Mouse (Mus musculus): Measurements from ENCODE around the gene Mut. TPM values are rescaled to one million over a fixed set of nuclear protein-coding genes. Genes with fewer than 3 reads are reported as not detected.

Mut gene
- polyA plus RNA-seq, 1 experiment from 2014 or later, result 35.8 TPM

DNA sequence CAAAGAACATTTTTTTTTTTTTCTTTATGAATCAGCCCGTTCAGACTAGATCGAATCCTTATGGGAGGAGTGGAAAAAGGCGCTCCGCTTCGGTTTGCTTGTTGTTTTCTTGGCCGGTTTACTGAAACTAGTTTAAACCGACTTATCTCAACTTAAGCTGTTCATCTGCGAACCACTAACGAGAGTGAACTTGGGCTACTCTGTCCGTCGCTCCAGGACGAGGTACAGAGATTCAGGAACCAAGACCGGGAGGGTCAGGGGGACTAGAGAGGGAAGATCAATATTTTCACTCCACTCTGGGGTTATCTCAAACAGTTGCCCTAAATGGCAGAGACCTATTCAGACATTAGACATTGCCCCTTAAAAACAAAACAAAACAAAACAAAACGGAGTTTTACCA, 500 bp upstream of the Mut start:
- no peak overlapping the region; the same call in 1 of the 2 replicates for H3K27ac ChIP-seq
- 1% methylated on average over 14 of the region's 14 CpGs for WGBS
- peak; percentile 41; the same call in 1 of the 2 replicates for ATAC-seq (ENCODE audit: insufficient number of reproducible peaks, insufficient read depth, low FRiP score, low TSS enrichment, low read depth)

DNA sequence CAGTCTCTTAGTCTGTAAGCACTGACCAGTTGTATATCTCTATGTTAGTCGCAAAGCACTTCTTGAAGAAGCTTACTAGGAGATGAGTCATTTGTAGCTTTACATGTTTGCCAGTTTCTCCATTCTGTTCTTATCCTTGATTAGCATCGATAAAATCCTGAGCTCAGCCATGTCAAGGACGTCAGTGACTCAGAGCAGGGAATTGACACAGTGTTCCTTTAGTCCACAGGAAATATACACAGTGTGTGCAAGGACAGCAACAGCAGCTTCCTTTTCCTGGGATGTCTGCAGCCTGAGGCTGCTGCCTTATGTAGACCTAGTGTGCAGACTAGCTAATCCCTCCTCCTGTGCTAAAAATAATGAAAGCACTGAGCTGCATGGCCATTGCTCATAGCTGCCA, 14.0 kb downstream of the Mut start:
- no peaks in the 10 kb centered on the region for H3K4me1 ChIP-seq (replicated peaks)
- ATAC-seq (ENCODE audit: insufficient number of reproducible peaks, insufficient read depth, low FRiP score, low TSS enrichment, low read depth), result no peak
- H3K4me2 ChIP-seq, result no peak overlapping the region
- H3K9ac ChIP-seq (replicated peaks), result no peak overlapping the region
- no peak overlapping the region for H3K4me3 ChIP-seq (replicated peaks)
- H3K9me3 ChIP-seq, result no peaks in the 10 kb centered on the region
- no peaks in the 10 kb centered on the region for H3K27me3 ChIP-seq
- H3K36me3 ChIP-seq, result peaks cover 68% of the 10 kb centered on the region
- no peak overlapping the region for H3K27ac ChIP-seq
- WGBS, result 92% methylated on average over 3 of the region's 3 CpGs

More for the DNA sequence above, 500 bp upstream of the Mut start:
- Histone ChIP-seq H3K9me3 (no peaks in the 10 kb centered on the region), H3K9ac (replicated peaks) (peak overlapping the region; percentile 59), H3K4me2 (peak overlapping the region; percentile 75), H3K4me3 (replicated peaks) (peak overlapping the region; percentile 66), H3K36me3 (peaks cover 22% of the 10 kb centered on the region), H3K4me1 (replicated peaks) (peaks cover 3% of the 10 kb centered on the region; the same call in 1 of the 2 replicates), H3K27me3 (no peaks in the 10 kb centered on the region)

DNA sequence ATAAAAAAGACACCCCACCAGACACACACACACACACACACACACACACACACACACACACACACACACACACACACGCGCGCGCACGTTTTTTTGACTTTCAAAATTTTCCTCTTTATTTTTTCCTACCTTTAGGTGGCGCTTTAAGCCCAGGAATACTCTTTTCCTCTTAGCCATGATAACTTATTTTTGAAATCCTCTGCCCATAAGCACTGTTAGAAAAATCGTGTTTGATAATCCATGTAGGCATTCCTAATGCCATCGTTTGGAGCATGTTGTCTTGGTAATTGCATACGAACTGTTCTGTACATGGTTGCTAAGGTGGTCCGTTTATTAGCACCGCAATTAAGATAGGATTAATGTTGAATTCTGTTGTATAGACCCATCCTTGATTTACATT, 43.4 kb downstream of the Mut start:
- ATAC-seq (ENCODE audit: insufficient number of reproducible peaks, insufficient read depth, low FRiP score, low TSS enrichment, low read depth), result no peak
- Histone ChIP-seq H3K4me2 (no peak overlapping the region), H3K27ac (no peak overlapping the region), H3K27me3 (no peaks in the 10 kb centered on the region), H3K9me3 (no peaks in the 10 kb centered on the region), H3K4me1 (replicated peaks) (no peaks in the 10 kb centered on the region), H3K9ac (replicated peaks) (no peak overlapping the region), H3K4me3 (replicated peaks) (no peak overlapping the region), H3K36me3 (no peaks in the 10 kb centered on the region)
- 80% methylated on average over 11 of the region's 11 CpGs for WGBS

DNA sequence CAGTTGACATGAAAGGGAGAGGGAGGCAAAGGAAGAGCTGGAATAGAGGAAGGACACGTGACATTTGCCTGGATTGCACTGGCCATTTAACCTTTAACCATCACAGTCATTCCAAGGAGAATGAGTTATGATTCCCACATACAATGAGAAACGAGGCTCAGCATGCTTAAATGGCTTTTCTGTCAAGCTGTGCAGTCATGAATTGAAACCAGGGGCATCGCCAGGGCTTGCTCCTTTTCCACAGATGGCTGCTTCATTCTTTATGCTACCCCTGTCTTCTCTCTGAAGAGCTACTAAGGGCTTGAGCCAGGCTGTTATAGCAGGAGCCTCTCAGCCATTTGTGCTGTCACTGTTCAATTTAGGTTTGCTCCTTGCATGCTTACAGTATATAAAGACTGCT, 57.6 kb downstream of the Mut start:
- ATAC-seq (ENCODE audit: insufficient number of reproducible peaks, insufficient read depth, low FRiP score, low TSS enrichment, low read depth), result no peak
- no peaks in the 10 kb centered on the region for H3K4me1 ChIP-seq (replicated peaks)
- no peak overlapping the region for H3K4me2 ChIP-seq

More for the DNA sequence above, 57.6 kb downstream of the Mut start:
- Histone ChIP-seq H3K9ac (replicated peaks) (no peak overlapping the region), H3K36me3 (no peaks in the 10 kb centered on the region), H3K27me3 (no peaks in the 10 kb centered on the region), H3K27ac (no peak overlapping the region), H3K9me3 (no peaks in the 10 kb centered on the region), H3K4me3 (replicated peaks) (no peak overlapping the region)
- WGBS, result 51% methylated on average over 3 of the region's 3 CpGs

Other genes starting within 250 kb of the Mut start
- not detected in 2 replicates for gene Esp1, start 207.6 kb upstream of the Mut start, polyA plus RNA-seq (2016; fragmentation: Nextera tagmentation; extraction: Ambion mirVana)
- gene Crisp2, start 127.7 kb upstream of the Mut start, polyA plus RNA-seq (2016; fragmentation: Nextera tagmentation; extraction: Ambion mirVana), result not detected in 2 replicates
- gene Rhag, start 123.6 kb upstream of the Mut start, polyA plus RNA-seq (2016; fragmentation: Nextera tagmentation; extraction: Ambion mirVana), result 2.5 and 2.9 TPM in 2 replicates
- gene 9130008F23Rik, start 54.1 kb upstream of the Mut start, polyA plus RNA-seq (2016; fragmentation: Nextera tagmentation; extraction: Ambion mirVana), result 1.1 and 1.5 TPM in 2 replicates
- gene Glyatl3, start 20.3 kb upstream of the Mut start, polyA plus RNA-seq (2016; fragmentation: Nextera tagmentation; extraction: Ambion mirVana), result not detected in 2 replicates
- 32.1 and 33.7 TPM in 2 replicates for gene Cenpq, start 362 bp downstream of the Mut start, polyA plus RNA-seq (2016; fragmentation: Nextera tagmentation; extraction: Ambion mirVana)

All from limb, embryonic 12.5 days (tissue).